Mouse (Mus musculus): ENCODE measurements around the gene Mllt10. TPM values are rescaled to one million over a fixed set of nuclear protein-coding genes. Genes with fewer than 3 reads are reported as not detected.

The Mllt10 gene
- polyA plus RNA-seq, 1 experiment from 2014 or later: 75.2 TPM

DNA sequence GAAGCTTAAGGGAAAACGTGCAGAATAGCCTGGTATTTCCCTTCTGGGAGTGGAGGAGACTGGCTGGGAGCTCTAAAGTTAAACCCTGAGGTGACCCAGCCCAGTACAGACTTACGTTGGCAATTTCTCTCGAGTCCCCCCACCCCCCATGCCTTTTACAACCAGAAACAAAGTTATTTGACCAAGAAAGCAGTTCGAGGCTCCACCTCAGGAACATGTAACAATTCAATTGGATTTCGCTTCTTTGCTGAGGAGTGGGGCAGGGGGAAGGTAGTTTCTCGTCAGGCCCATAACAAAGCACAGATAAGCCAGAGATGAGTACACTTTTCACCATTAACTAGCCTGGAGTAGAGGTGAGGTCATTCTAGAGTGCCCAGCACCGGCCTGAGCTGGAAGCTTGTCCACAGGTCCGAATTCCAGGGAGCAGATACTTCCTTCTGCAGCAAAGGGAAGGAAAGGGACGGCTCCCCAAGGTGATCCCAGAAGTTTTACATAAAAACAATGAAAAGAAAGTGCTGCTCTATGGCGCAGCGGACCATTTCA lies 5.7 kb upstream of the Mllt10 start:
- Histone ChIP-seq H3K36me3 (no peaks in the 10 kb centered on the region), H3K4me3 (replicated peaks) (peak overlapping the region; percentile 91), H3K27ac (peak overlapping the region; percentile 100), H3K4me1 (replicated peaks) (peaks cover 51% of the 10 kb centered on the region), H3K27me3 (no peaks in the 10 kb centered on the region), H3K4me2 (replicated peaks) (peak overlapping the region; percentile 84), H3K9me3 (no peaks in the 10 kb centered on the region), H3K9ac (replicated peaks) (peak overlapping the region; percentile 100)
- WGBS: 1% methylated on average over 11 of the region's 11 CpGs
- peak; percentile 28; the same call in 1 of the 2 replicates for ATAC-seq

GRCm38 (mm10) chr2:18050018-18050417 lies 5.0 kb upstream of the Mllt10 start:
- H3K4me1 ChIP-seq (replicated peaks): peaks cover 52% of the 10 kb centered on the region

GRCm38 (mm10) chr2:18050541-18050985 lies 4.5 kb upstream of the Mllt10 start:
- no peak for ATAC-seq
- Histone ChIP-seq H3K4me3 (replicated peaks) (peak overlapping the region; percentile 91), H3K4me1 (replicated peaks) (peaks cover 58% of the 10 kb centered on the region), H3K27ac (peak overlapping the region; percentile 100), H3K27me3 (no peaks in the 10 kb centered on the region), H3K9me3 (no peaks in the 10 kb centered on the region), H3K9ac (replicated peaks) (peak overlapping the region; percentile 100), H3K4me2 (replicated peaks) (peak overlapping the region; percentile 84), H3K36me3 (no peaks in the 10 kb centered on the region)
- under 1% methylated on average over 10 of the region's 10 CpGs for WGBS

More at GRCm38 (mm10) chr2:18050018-18050417, 5.0 kb upstream of the Mllt10 start:
- Histone ChIP-seq H3K4me2 (replicated peaks) (peak overlapping the region; percentile 84), H3K36me3 (no peaks in the 10 kb centered on the region), H3K9ac (replicated peaks) (peak overlapping the region; percentile 100), H3K27me3 (no peaks in the 10 kb centered on the region), H3K9me3 (no peaks in the 10 kb centered on the region), H3K27ac (peak overlapping the region; percentile 100), H3K4me3 (replicated peaks) (peak overlapping the region; percentile 91)
- 0% methylated on average over 2 of the region's 2 CpGs for WGBS
- no peak for ATAC-seq

DNA sequence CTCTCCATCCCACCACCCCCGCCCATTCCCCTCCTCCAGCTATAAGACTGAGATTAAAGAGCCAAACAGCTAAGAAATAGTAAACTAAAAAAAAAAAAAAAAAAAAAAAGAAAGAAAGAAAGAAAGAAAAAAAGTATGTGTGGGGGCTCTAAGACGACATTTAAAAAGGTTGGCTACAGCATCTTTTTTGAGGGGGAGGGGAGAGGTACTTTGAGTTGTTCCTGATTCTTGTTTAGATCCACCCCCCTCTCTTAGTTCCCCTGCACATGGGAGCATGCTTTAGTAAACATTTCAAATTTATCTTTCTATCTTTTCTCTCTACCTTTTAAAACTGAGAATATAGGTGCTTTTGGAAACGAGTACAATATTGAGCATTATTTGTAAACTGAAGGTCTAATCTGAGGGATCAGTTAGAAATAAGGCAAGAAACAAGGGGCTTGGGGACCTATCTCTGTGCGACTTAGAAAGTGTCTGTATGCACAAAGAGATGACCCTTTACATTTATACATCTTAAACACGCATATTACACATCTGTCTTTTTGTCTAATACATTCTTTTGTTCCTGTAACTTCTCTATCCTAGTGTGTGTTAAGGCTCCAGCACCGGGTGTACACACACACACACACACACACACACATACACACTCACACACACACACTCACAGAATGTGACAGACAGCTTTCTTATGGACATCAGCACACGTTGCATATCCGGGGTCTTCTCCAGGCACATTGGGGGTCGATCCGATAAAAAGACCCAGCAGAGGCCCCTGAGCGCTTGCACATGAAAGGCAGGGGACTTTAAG lies 3.8 kb upstream of the Mllt10 start:
- no peak; the same call in 1 of the 2 replicates for ATAC-seq
- WGBS: 4% methylated on average over 11 of the region's 11 CpGs
- H3K9ac ChIP-seq (replicated peaks): peak overlapping the region; percentile 100
- H3K27ac ChIP-seq: peak overlapping the region; percentile 100
- no peaks in the 10 kb centered on the region for H3K27me3 ChIP-seq
- H3K36me3 ChIP-seq: no peaks in the 10 kb centered on the region
- H3K4me3 ChIP-seq (replicated peaks): peak overlapping the region; percentile 91
- H3K9me3 ChIP-seq: no peaks in the 10 kb centered on the region
- H3K4me2 ChIP-seq (replicated peaks): peak overlapping the region; percentile 84
- H3K4me1 ChIP-seq (replicated peaks): peaks cover 58% of the 10 kb centered on the region

DNA sequence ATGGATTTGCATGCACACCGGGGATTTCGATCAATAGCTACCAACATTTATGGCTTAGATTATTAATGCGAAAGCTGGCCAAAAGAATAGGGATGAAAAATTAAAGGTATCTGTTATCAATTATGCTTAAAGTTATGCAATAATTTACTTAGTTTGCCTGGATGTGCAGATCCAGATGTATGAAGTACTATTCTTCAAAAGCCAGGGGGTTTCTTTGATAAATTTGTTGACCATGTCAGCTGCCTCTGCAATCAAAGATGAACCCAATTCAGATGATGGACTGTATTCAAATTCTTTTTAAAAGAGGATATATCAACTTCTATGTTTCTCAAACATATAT lies 3.2 kb upstream of the Mllt10 start:
- Histone ChIP-seq H3K4me2 (replicated peaks) (peak overlapping the region; percentile 84), H3K4me3 (replicated peaks) (peak overlapping the region; percentile 18; the same call in 1 of the 2 replicates), H3K4me1 (replicated peaks) (peaks cover 58% of the 10 kb centered on the region), H3K27ac (peak overlapping the region; percentile 100), H3K27me3 (no peaks in the 10 kb centered on the region), H3K9ac (replicated peaks) (peak overlapping the region; percentile 100), H3K9me3 (no peaks in the 10 kb centered on the region), H3K36me3 (no peaks in the 10 kb centered on the region)
- WGBS: 12% methylated on average over 3 of the region's 3 CpGs
- no peak for ATAC-seq

DNA sequence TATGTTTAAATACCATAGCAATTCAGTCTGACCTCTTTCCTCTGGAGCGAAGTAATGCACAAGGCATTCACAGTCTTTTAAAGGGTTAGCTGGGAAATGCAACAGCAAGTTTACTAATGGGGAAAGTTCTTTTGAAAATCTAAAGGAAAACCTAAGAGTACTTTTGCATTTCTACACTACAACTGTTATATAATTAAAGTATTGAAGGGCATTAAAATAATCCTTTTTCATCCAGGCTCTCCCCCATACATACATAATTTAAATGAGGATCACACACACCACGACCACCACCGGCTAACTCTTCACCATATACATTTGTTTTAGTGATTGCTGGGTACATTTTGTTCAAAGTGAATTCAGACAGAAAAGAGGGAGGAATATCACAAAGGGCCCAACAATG lies 2.5 kb upstream of the Mllt10 start:
- H3K36me3 ChIP-seq: no peaks in the 10 kb centered on the region
- H3K4me2 ChIP-seq (replicated peaks): no peak overlapping the region
- H3K4me3 ChIP-seq (replicated peaks): no peak overlapping the region
- no peaks in the 10 kb centered on the region for H3K27me3 ChIP-seq
- H3K9ac ChIP-seq (replicated peaks): no peak overlapping the region
- H3K9me3 ChIP-seq: no peaks in the 10 kb centered on the region
- H3K4me1 ChIP-seq (replicated peaks): peaks cover 58% of the 10 kb centered on the region
- 19% methylated on average over 3 of the region's 3 CpGs for WGBS
- H3K27ac ChIP-seq: no peak overlapping the region
- no peak for ATAC-seq

GRCm38 (mm10) chr2:18053243-18053950 lies 1.6 kb upstream of the Mllt10 start:
- H3K36me3 ChIP-seq: no peaks in the 10 kb centered on the region
- no peak overlapping the region; the same call in 1 of the 2 replicates for H3K9ac ChIP-seq (replicated peaks)
- no peaks in the 10 kb centered on the region for H3K9me3 ChIP-seq
- no peak for ATAC-seq
- H3K4me1 ChIP-seq (replicated peaks): peaks cover 63% of the 10 kb centered on the region
- WGBS: 7% methylated on average over 1 of the region's 1 CpGs
- H3K4me3 ChIP-seq (replicated peaks): no peak overlapping the region
- H3K4me2 ChIP-seq (replicated peaks): peak overlapping the region; percentile 90; the same call in 1 of the 2 replicates
- H3K27me3 ChIP-seq: no peaks in the 10 kb centered on the region
- peak overlapping the region; percentile 99 for H3K27ac ChIP-seq

DNA sequence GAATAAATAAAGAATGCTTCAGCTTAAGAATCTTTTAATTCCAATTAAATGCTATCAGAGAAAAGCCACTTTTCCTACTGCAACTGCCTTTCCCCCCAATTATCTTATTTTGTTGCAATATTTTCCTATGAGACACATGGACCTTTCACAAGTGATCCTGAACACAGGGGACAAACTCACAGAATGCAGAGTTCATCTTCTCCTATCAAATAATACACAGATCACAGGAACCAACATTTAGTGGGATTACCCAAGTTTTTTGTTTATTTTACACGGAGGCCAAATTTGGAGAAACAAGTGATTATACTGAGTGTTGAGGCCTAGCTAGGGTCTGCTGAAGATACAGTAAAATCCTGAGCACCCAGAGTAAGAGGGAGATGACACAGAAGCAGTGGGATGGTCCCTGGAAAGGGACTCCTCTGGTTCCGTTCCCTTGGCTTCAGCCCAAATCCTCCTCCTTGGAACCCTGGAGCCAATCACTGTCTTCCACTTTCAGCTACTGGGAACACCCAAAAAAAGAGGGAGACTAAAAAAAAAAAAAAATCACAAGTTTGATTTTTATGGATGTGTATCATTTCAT lies 996 bp upstream of the Mllt10 start:
- Histone ChIP-seq H3K36me3 (no peaks in the 10 kb centered on the region), H3K27ac (peak overlapping the region; percentile 99), H3K4me3 (replicated peaks) (no peak overlapping the region), H3K9ac (replicated peaks) (peak overlapping the region; percentile 16; the same call in 1 of the 2 replicates), H3K4me1 (replicated peaks) (peaks cover 69% of the 10 kb centered on the region), H3K9me3 (no peaks in the 10 kb centered on the region), H3K4me2 (replicated peaks) (peak overlapping the region; percentile 90), H3K27me3 (no peaks in the 10 kb centered on the region)
- no peak for ATAC-seq
- WGBS: 6% methylated on average over 2 of the region's 2 CpGs

DNA sequence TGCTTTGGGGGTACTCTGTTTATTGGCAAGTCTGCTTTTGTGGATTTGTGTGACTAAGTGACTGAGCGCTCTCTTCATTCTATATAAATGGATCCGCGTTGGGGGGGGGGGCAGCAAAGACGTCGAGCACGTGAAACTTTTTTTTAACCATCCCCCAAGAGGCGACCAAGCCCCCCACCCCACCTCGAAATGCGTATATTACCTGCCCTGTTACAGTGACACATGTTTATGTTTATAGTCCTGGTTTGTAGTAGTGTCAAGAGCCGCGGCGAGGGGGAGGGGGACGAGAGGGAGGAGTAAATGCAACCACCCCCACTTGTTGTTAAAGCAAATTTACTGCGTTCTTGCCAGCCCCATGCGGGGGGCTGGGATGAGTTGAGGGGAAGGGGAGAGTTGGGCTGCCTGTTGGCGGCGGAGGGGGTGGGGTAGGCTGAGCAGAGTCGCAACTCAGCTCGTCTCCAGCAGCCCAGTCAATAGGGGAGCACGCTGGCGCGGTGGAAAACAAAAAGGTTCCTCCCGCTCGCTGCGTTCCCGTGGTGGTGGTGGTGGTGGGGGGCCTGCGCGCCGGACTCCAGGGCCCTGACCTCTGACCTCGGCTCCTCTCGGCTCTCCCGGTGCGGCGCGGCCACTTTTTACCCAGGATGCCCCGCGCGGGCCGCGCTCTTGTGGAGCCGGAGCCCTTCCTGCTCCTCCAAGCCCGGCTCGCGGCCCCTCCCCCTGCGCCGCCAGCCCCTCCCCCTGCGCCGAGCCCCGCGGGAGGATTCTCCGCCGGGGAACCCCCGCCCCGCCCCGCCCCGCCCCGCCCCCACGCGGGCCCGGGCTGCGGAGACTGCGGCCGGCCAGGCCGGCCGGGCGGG lies 1.1 kb downstream of the Mllt10 start:
- Histone ChIP-seq H3K36me3 (no peaks in the 10 kb centered on the region), H3K4me1 (replicated peaks) (peaks cover 53% of the 10 kb centered on the region), H3K27ac (peak overlapping the region; percentile 99), H3K4me2 (replicated peaks) (peak overlapping the region; percentile 90), H3K27me3 (no peaks in the 10 kb centered on the region), H3K4me3 (replicated peaks) (peak overlapping the region; percentile 56), H3K9me3 (no peaks in the 10 kb centered on the region), H3K9ac (replicated peaks) (peak overlapping the region; percentile 97)
- peak; percentile 95 for ATAC-seq
- WGBS: under 1% methylated on average over 29 of the region's 66 CpGs

- H3K9me3 ChIP-seq: no peaks in the 10 kb centered on the region
- H3K4me1 ChIP-seq (replicated peaks): peaks cover 46% of the 10 kb centered on the region
- peak overlapping the region; percentile 56 for H3K4me3 ChIP-seq (replicated peaks)
- peak overlapping the region; percentile 90 for H3K4me2 ChIP-seq (replicated peaks)
- peak; percentile 97 for ATAC-seq
- H3K27me3 ChIP-seq: no peaks in the 10 kb centered on the region
- no peaks in the 10 kb centered on the region for H3K36me3 ChIP-seq
- H3K27ac ChIP-seq: peak overlapping the region; percentile 99
- WGBS: under 1% methylated on average over 32 of the region's 50 CpGs
- H3K9ac ChIP-seq (replicated peaks): peak overlapping the region; percentile 97
Measured at GRCm38 (mm10) chr2:18056786-18057255, 1.8 kb downstream of the Mllt10 start.

Measured in midbrain, embryonic 13.5 days (tissue).